Mouse (Mus musculus) thymus, adult 2 months (tissue): ENCODE measurements around the gene Fnip2. TPM values are rescaled to one million over a fixed set of nuclear protein-coding genes. Genes with fewer than 3 reads are reported as not detected.

Experiments used
- DNase-seq: peaks from one replicate; pipeline ENCODE4 v3.0.0; 2021
- H3K27ac ChIP-seq: fragments of 200-500 bp; 2 replicates; pipeline ENCODE4 v1.5.1; 2012; ENCODE audit warnings: low read length, control low read depth; ENCODE audit not compliant: control insufficient read depth, insufficient read depth
- H3K27me3 ChIP-seq: fragments of 200-500 bp; 2 replicates; pipeline ENCODE4 v1.6.1; 2012; ENCODE audit warnings: mild to moderate bottlenecking, low read length, moderate library complexity, mixed read lengths; ENCODE audit not compliant: control insufficient read depth, insufficient read depth
- H3K36me3 ChIP-seq: fragments of 200-500 bp; 2 replicates; pipeline ENCODE4 v1.6.1; 2012; ENCODE audit warnings: mild to moderate bottlenecking, low read length, moderate library complexity; ENCODE audit not compliant: control insufficient read depth, insufficient read depth
- H3K4me1 ChIP-seq: fragments of 200-500 bp; replicated peaks from 2 replicates; pipeline ENCODE4 v1.6.1; 2012; ENCODE audit warnings: low read length; ENCODE audit not compliant: control insufficient read depth, insufficient read depth
- H3K4me3 ChIP-seq: fragments of 200-500 bp; 2 replicates; pipeline ENCODE4 v1.5.1; 2012; ENCODE audit warnings: mild to moderate bottlenecking, low read length, control low read depth, moderate library complexity; ENCODE audit not compliant: control insufficient read depth, insufficient read depth
- CTCF ChIP-seq: fragments of 200-500 bp; IDR thresholded peaks from 2 replicates; pipeline ENCODE4 v1.5.1; 2012; ENCODE audit warnings: mild to moderate bottlenecking, control low read depth, low read length, moderate library complexity, borderline replicate concordance; ENCODE audit not compliant: control insufficient read depth, poor library complexity, insufficient read depth; ENCODE audit errors: extremely low read depth
- POLR2A ChIP-seq: fragments of 200-500 bp; IDR thresholded peaks from 2 replicates; pipeline ENCODE4 v1.6.1; 2012; ENCODE audit warnings: mild to moderate bottlenecking, low read length, control low read depth, moderate library complexity; ENCODE audit not compliant: control insufficient read depth, poor library complexity, insufficient read depth; ENCODE audit errors: extremely low read depth
- WGBS: fragments of 180-500 bp; shearing (Covaris S2); methylation state at CpG from one replicate; pipeline ENCODE4 v1.1.7; 2018; 5-methylcytosine and 5-hydroxymethylcytosine counted together
- polyA plus RNA-seq: library from polyadenylated mRNA; depleted of rRNA; stranded (reverse); fragments of >200 nt; gene quantifications from 2 replicates; pipeline ENCODE4 v1.2.3, GENCODE M21; 2012

Fnip2 gene
- polyA plus RNA-seq, 1 experiment: 2.7 TPM

DNA sequence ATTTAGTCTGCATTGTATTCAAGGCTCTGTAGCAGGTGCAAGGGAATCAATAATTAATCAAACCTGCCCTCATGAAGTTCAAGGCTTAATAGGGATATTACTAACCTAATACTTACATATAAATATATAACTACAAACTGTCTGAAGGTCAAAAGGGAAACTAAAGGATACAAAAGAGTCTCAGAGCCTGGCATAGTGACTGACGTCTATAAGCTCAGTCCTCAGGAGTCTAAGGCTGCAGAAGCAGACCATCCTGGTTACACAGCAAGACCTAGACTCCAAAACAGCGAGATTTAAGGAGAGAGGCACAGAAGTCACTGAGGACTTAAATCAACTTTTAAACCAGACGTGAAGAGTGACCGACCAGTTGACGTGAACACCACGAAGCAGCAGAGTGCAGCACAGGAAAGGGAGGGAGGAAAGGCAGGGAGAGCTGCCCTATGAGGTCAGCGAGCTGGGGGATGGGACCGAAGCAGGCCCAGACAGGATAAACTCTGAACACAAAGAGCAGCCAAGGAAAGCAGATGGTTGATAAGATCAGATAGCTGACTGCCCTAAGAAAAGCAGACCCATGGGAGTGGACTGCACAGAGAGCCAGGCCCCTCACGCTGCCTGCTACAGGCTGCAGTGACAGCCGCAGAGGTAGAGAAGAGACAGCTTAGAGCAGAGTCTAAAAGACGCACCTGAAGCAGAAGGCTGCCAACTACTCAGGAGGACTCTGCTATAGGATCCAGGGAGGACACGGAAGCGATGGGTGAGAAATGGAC is 48.7 kb downstream of the Fnip2 start:
- H3K27me3 ChIP-seq: no peaks in the 10 kb centered on the region
- 85% methylated on average over 13 of the region's 13 CpGs for WGBS
- H3K4me3 ChIP-seq: no peak overlapping the region
- no peak for DNase-seq
- no peaks in the 10 kb centered on the region for H3K4me1 ChIP-seq
- TF ChIP-seq CTCF (no peak), POLR2A (no peak)
- H3K36me3 ChIP-seq: no peaks in the 10 kb centered on the region
- H3K27ac ChIP-seq: no peak overlapping the region

DNA sequence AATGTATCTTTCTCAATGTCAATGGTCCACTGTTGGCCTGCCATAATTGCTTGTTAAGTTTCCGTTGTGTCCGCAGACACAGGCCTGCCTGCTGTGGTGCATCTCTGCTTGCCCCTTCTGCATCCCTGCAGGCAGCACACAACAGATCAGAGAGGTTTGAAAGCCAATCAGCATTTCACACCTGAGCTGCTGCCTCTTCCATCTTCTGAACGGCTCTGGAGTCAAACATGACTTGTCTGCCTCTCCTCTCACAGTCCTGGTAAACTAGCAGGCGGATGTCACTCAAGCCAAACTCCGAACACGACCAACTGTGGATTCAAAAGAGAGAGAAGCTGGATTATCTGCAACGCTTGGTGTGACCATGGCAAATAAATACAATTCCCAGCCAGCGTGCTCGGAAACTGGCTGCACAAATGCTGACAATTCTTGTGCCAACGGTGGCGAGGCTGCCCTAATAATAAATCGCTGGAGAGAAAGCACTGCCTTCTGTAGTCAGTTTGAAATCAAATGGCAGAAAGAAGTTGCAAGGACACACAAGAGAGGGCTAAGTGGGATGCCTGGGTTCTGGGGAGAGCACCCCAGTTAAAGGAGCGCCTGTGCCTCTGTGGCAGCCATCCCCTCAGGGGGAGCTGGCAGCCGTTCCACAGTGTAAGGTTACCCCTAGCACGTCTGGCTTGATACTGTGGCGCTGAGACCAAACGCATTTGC is 49.6 kb downstream of the Fnip2 start:
- Histone ChIP-seq H3K4me3 (no peak overlapping the region), H3K4me1 (no peaks in the 10 kb centered on the region), H3K27ac (no peak overlapping the region), H3K27me3 (no peaks in the 10 kb centered on the region), H3K36me3 (no peaks in the 10 kb centered on the region)
- no peak for DNase-seq
- 93% methylated on average over 17 of the region's 17 CpGs for whole genome bisulfite sequencing
- TF ChIP-seq CTCF (no peak), POLR2A (no peak)

DNA sequence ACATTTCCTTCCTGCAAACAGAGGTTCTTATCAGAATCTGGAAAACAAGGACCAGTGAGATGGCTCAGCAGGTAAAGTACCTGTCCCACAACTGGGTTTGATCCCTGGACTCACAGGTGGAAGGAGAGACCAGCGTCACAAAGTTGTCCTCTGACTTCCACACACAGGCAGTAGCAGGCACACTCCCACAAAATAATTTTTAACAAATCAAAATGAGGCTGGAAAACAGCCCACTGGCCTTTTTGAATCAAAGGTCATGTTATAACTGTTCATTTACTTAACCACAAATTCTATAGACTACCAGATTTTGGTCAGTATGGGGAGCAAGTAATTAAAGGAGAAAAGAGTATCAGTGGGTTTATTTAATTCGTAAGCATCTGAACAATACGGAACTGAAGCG is 50.6 kb downstream of the Fnip2 start:
- Histone ChIP-seq H3K36me3 (no peaks in the 10 kb centered on the region), H3K27me3 (no peaks in the 10 kb centered on the region), H3K4me3 (no peak overlapping the region), H3K4me1 (no peaks in the 10 kb centered on the region), H3K27ac (no peak overlapping the region)
- DNase-seq: no peak
- 98% methylated on average over 4 of the region's 4 CpGs for WGBS
- TF ChIP-seq POLR2A (no peak), CTCF (no peak)

DNA sequence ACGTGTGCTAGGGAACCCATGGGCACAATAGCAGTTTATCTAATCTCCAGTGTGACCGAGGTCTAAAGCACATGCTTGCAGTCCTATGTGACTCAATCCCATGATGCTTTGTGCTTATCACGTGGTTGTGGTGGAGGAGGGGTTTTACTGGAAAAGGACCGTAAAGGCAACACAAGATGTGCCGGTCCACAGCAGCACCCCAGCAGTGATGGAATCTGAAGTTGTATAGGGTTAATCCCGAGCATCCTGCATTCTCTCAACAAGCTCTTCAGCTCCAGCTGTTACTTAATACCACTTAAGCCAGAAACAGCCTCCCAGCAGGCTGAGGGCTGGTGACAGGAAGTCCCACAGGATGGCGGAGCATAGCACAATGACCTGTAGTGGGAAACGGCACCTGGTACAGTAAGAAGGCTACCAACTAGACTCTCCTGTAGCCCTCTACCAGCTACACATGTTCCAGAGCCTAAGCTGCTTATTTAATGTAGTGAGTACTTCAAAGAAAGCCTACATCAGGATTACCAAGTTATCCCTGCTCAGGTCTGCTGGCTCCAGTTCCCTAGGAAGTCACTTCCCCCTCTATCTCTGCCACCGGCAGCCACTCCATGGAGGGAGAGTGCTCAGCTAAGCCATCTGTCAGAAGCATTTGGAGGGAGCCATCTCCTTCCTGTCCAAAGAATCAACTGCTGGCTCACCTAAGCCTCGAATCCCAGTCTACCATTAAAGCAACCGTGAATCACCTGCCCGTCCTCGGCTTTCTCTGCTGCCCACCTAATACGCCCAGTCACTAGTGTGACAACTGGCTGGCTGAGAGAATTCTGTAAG is 51.3 kb downstream of the Fnip2 start:
- no peaks in the 10 kb centered on the region for H3K27me3 ChIP-seq
- H3K27ac ChIP-seq: no peak overlapping the region
- TF ChIP-seq POLR2A: no peak
- no peak for TF ChIP-seq CTCF
- H3K4me3 ChIP-seq: no peak overlapping the region
- 93% methylated on average over 14 of the region's 14 CpGs for WGBS
- no peaks in the 10 kb centered on the region for H3K4me1 ChIP-seq
- no peaks in the 10 kb centered on the region for H3K36me3 ChIP-seq
- no peak for DNase-seq

DNA sequence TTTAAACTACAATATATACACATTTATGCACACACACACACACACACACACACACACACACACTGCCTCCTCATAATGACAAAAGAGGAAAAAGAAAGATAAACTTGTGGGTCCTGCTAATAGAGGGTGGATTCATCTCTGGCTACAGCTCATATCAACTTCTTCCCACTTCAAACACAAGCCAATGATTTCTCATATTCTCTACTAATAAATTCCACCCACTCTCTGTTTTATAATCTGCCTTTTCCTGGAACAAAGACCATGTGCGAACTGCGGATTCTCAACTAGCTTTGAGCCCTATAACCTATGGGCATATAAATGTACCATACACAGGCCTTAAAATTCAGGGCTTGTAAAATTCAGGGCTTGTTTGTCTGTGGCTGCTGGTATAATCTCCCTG is 53.3 kb downstream of the Fnip2 start:
- DNase-seq: no peak
- 96% methylated on average over 2 of the region's 2 CpGs for WGBS
- no peak overlapping the region for H3K27ac ChIP-seq
- H3K4me3 ChIP-seq: no peak overlapping the region
- no peaks in the 10 kb centered on the region for H3K27me3 ChIP-seq
- H3K36me3 ChIP-seq: no peaks in the 10 kb centered on the region
- no peaks in the 10 kb centered on the region for H3K4me1 ChIP-seq
- TF ChIP-seq POLR2A: no peak
- TF ChIP-seq CTCF: no peak

DNA sequence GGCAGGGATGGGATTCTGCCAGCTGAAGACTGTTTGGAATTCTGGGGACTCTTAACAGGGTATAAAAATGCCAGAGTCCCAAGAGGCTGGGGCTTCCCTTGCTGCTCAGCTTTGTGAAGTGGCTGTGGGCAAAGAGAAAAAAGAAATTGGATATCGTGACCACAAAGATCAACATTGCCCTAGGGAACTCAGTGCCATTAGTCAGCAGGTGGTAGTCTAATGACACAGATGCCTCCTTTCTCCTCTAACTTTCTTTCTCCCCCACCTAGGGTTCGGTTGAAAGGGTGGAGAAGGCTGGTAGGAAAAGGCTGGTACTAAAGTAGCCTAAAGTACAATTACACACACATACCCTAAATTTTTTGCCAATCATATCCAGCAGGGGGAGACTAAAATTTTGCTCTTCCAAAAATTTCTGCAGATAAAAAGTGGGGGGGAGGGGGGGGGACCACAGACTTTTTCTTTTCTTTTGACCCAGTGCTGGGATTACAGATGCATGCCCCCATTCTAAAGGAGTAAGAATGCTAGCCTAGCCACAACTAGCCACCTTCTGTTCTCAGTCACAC is 66.3 kb downstream of the Fnip2 start:
- H3K4me1 ChIP-seq: no peaks in the 10 kb centered on the region
- TF ChIP-seq CTCF: no peak
- TF ChIP-seq POLR2A: no peak
- no peak for DNase-seq
- no peak overlapping the region for H3K4me3 ChIP-seq
- no peaks in the 10 kb centered on the region for H3K36me3 ChIP-seq
- H3K27ac ChIP-seq: no peak overlapping the region
- 72% methylated on average over 2 of the region's 2 CpGs for WGBS
- H3K27me3 ChIP-seq: no peaks in the 10 kb centered on the region
